Mouse (Mus musculus) cerebellum, postnatal 14 days (tissue): ENCODE data around the gene Myh6.
"Not testable (repeated sequence)": the region's sequence is repeated elsewhere in the genome, so short reads cannot be mapped to it uniquely, and the experiment has no call there.

Experiments used
- DNase-seq, 2 experiments: peaks; one replicate each; pipeline ENCODE4 v3.0.0; 2021; ENCODE audit warnings: mixed read lengths in 2 of 2

Myh6 gene

DNA sequence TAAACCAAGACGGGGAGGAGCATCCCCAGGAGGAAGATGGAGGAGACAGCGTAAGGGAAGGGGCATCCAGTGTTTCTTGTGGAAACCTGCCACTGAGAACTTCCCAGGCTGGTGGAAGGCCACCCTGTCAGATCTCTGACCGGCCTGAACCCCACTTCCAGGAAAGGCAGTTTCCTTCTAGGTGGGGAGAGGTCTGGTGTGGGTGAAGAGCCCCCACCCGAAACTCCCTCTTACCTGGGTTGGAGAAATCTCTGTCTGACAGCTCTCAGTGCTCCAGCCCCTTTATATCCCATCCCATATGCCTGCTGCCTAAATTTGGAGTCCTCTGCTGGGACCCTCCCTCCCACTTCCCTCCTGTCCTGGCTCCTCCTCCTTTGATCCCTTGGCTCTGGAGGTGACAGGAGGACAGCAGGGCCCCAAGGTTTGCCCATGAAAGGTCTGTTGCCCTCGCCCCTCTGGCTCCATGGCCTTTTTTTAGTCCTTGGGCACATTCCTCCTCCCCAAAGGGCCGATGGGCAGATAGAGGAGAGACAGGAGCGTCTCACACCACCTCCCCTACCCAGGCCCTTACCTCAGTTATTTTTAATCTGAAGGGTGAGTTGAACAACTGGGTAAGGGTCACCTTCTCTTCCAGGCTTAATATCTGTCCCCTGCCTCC is at the start of gene Myh6:
Myh6 (minus strand) TSS at position 608 of the 658 bp plus-strand sequence.
- DNase-seq = no peak

- DNase-seq = peak in 1 of 2 experiments; percentile 57
Observed at GRCm38 (mm10) chr14:55015767-55016111, 49.0 kb upstream of the Myh6 start.

- DNase-seq = peak; percentile 99 to 100
Observed at GRCm38 (mm10) chr14:55014991-55015766, 48.5 kb upstream of the Myh6 start, which contains the start of gene Ngdn. Gene Ngdn (plus strand): TSS chr14:55015454.

DNA sequence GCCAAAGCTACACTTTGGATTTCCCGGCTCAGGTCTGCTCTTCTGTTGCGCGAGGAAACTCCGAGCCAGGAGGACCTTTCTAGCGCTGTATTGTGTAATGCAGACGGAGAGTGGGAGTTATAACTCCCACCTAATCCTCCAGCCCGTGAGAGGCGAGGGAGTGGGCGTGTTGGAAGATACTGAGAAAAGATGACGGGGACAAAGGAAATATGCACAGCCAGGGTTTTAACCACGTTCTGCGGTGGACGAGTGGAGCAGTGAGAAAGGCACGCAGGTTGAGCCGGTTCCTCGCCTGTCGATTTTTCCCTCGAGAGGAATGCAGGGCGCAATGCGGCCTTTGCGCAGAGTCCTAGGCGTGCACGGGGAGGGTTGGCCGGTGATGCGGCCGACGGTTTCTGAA is 47.9 kb upstream of the Myh6 start:
- DNase-seq = no peak

GRCm38 (mm10) chr14:55011116-55011515 is 44.4 kb upstream of the Myh6 start:
- DNase-seq = peak in 1 of 2 experiments; percentile 60

- DNase-seq = no peak
Observed at GRCm38 (mm10) chr14:55008417-55008816, 41.7 kb upstream of the Myh6 start.

DNA sequence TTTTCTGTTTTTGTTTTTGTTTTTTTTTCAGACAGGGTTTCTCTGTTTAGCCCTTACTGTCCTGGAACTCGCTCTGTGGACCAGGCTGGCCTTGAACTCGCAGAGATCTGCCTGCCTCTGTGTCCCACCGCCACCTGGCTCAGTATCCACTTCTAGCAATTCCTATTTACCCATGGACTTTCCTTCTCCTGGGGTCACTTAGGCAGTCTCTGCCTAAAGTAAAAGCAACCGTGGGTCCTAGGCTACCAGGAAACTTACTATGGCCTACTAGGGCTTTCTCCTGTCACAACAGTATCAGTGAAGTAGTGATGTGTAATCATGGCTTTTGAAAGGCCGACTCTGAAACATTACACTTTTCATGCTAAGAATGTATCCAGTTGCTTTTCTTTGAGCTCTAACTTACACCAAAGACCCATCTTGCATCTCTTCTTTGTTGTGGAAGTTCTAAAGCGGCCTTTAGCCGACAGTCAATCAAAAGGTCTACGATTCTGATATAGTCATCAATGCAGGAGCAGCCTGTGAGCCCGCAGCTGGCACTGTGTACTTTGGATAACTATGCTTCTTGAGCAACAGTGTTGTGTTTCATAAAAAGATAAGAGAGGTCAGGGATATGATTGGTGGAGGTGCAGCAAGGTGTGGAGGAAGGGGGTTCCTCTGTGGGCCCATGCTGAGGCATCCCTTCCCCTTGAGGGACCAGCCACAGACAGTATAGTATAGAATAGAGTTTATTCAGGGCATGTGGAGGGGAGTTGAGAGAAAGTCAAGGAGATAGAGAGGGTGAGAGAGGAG is 40.6 kb upstream of the Myh6 start:
- DNase-seq = no peak

- DNase-seq = no peak
Observed at GRCm38 (mm10) chr14:55006541-55006940, 39.8 kb upstream of the Myh6 start.

DNA sequence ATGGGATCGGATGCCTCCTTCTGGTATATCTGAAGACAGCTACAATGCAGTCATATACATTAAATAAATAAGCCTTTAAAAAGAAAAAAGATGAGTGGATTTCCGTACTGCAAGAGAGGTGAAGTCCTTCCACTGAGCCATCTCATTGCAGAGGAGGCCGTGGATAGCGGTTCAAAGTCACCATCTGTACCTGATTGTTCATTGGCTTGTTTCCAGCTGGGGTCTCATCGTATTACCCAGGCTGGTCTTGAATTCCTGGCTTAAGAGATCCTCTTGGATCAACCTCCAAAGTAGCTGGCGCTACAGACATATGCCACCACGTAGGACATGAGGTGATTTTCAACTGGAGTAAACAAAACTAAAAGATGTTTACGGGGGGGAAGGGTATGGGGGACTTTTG is 39.2 kb upstream of the Myh6 start:
- DNase-seq = no peak

DNA sequence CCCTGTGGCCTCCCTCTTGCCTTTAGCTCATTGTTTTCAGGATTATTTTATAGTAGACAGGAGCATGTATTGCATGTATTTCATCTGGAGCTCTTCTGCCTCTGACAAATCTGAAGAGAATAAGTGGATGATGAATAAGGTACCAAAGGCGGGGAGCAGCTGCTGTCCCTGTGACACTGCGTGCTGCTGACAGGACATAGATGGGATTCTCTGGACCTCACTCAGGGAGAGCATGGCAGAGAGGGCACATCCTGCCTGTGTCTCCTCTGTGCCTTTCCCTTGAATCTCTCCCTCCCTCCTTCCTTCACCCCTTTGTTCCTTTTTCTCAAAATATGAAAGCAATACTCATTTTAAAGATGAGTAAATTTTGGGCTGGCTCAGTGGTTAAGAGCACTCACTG is 38.8 kb upstream of the Myh6 start:
- no peak for DNase-seq

DNA sequence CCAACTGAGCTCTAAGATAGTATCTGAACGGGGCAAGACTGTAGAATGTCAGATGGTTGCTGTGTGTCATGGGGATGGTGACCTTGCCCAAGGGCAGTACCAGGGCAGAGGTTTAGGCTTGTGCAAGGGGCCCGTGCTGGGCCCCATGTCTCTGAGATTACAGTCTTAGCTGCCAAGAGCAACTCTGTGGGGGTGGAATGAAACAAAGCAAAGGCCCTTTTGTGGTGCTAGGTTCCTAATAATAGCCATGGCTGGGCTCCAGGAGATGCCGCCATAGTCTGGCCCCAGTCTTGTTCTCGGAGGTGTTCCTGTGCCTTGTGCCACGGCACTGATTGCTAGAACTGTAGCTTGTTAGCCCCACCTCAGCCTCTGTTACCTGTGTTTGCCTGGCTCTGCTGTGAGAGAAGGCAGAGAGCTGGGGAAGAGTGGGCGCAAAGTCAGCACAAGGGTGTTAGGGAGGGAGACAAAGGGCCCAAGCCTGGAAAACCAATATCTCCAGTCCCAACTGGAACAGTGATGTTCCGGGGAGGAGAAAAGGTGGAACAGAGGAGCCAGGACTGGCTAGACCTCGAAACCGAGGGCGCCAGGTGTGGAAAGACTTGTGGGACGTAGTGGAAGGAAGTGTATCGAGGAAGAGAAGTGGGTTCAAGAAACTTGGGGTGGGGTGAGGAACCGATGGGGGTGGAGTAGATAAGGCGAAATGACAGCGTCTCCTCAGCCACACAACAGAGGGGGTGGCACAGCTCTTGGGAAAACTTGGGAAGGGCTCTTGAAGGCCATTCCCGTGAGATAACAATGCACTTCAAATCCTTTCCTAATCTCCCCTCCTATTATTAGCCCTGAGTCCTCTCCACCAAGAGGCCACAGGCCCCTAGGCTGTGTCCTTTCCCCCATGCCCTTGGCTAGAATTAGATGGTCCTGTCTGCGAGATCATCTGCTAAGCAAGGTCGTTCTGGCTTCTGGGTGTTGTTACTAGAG is 37.4 kb upstream of the Myh6 start:
- peak in 1 of 2 experiments; percentile 49 for DNase-seq

- DNase-seq = no peak
Observed at GRCm38 (mm10) chr14:55002687-55003120, 36.0 kb upstream of the Myh6 start.

GRCm38 (mm10) chr14:55001938-55002686 is 35.4 kb upstream of the Myh6 start:
- DNase-seq = no peak

DNA sequence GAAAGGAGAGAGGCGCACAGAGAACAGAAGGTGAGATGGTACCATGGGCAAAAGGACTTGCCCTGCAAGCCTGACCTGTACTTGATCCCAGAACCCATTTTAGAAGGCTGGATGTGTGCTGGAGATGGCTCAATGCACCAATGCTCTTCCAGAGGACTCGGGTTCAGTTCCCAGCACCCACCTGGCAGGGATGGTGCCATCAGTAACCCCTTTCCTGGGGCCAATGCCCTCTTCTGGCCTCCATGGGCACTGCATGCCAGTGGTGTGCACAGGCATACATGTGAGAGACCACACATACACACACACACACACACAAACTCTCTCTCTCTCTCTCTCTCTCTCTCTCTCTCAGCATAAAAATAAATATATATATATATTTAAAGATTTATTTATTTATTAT is 34.7 kb upstream of the Myh6 start:
- DNase-seq = no peak

GRCm38 (mm10) chr14:55000814-55001213 is 34.1 kb upstream of the Myh6 start:
- no peak for DNase-seq

- not testable (repeated sequence) for DNase-seq
Observed at GRCm38 (mm10) chr14:54999868-55000267, 33.1 kb upstream of the Myh6 start.

DNA sequence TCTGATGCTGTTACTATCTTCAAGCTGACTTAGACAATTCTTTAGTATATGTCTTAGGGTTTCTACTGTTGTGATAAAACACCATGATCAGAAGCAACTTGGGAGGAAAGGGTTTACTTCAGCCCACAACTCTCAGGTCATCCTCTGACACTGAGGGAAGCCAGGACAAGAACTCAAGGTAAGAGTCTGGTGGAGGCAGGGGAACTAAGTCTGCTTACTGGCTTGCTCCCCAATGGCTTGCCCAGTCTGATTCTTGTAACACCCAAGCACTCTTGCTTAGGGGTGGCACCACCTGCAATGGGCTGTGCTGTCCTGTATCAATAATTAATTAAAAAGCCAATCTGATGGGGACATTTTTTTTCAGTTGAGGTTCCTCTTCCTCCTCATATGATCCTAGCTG is 32.0 kb upstream of the Myh6 start:
- DNase-seq = no peak

DNA sequence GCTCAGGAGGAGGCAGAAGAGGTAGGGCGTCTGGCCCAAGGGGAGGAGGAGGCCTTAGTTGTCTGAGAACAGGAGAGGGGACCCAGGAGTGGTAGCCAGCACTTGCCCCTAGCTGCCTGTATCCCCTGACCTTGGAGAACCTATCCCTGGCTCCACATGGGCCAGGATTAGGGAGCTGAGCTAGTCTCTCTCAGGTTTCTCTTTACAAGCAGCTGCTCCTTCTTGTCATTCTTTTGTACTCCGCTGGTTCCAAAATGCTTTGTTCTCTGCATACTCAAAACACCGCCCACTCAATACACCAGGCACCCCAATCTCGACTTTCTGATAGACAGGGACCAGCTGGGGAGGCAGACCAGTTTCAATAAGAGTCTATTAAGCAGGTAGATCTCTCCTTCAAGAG is 30.6 kb upstream of the Myh6 start:
- DNase-seq = no peak

GRCm38 (mm10) chr14:54996793-54997192 is 30.1 kb upstream of the Myh6 start:
- no peak for DNase-seq

DNA sequence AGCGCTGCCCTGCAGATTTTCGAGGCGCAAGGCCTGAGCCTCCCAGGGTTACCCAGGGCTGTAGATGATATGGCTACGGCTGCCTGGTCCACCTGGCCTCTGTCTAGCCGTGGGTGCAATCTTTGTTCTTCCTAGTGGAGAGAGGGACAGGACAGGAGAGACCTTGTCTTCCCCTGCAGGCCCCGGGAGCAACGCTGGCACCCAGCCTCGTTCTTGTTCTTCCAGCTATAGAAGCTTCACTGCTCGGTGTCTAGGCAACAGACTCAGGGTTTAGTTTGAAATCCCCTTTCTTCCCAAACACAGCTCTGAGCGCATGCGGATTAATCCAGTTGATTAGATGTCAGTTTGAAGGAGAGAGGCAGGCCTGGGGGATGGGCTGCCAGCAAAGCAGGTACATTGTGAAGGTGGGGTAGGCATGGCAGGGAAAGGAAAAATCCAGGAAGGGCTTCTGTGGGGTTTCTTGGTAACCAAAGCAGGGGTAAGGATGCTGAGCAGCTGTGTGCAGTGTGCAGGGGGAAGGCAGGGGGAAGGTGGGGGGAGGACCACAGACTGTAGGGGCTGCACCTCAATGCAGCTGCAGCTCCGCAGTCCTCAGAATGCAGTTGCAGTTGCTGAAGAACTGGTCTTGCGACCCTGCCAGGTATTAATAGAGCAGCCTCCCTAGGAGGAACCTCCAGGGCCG is 28.9 kb upstream of the Myh6 start:
- DNase-seq = peak in 1 of 2 experiments; percentile 34

- DNase-seq = no peak
Observed at GRCm38 (mm10) chr14:54994869-54995186, 28.1 kb upstream of the Myh6 start.
